Mouse (Mus musculus): ENCODE measurements around the gene Als2. TPM values are rescaled to one million over a fixed set of nuclear protein-coding genes. Genes with fewer than 3 reads are reported as not detected.

Gene Als2
- polyA plus RNA-seq, 1 experiment: not detected

DNA sequence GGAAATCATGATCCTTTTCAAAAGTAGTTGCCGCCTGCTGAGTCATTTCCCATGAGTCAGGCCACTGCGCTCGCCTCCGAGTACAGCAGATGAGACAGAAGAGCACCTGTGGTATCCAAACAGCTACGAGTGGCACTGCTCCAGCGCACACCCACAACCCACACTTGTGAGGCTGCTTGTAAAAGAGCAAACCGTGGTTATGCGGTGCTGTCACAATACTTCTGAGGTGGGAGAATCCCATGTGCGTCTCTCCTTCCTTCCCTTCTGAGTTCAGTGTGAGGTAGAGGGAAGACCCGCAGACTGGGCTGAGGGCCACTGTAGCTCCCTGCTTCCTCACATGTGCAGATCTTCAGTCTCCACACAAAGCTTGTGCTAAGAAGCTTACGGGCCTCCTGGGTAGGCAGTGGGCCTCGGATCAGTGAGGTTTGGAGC is 74.0 kb downstream of the Als2 start, which contains the start of gene Mpp4:
Mpp4 (minus strand) TSS at position 360 of the 432 bp plus-strand sequence.
- no peak within 1 kb of the TSS for H3K4me3 ChIP-seq (ENCODE audit: insufficient read depth, low read depth, low read length)
- TF ChIP-seq POLR2A (IDR thresholded peaks at IDR 0.05; ENCODE audit: insufficient read depth, low read depth, low read length) (no peak), CTCF (IDR thresholded peaks at IDR 0.05; ENCODE audit: insufficient read depth, low read depth, low read length) (no peak)
- H3K4me1 ChIP-seq (ENCODE audit: control insufficient read depth, insufficient read depth, low read length): peaks cover 11% of the 10 kb centered on the region
- H3K27ac ChIP-seq (ENCODE audit: insufficient read depth, low read depth, low read length): peak within 1 kb of the TSS; percentile 39; the same call in 1 of the 2 replicates
- whole genome bisulfite sequencing: 25% methylated on average over 12 of the region's 12 CpGs

DNA sequence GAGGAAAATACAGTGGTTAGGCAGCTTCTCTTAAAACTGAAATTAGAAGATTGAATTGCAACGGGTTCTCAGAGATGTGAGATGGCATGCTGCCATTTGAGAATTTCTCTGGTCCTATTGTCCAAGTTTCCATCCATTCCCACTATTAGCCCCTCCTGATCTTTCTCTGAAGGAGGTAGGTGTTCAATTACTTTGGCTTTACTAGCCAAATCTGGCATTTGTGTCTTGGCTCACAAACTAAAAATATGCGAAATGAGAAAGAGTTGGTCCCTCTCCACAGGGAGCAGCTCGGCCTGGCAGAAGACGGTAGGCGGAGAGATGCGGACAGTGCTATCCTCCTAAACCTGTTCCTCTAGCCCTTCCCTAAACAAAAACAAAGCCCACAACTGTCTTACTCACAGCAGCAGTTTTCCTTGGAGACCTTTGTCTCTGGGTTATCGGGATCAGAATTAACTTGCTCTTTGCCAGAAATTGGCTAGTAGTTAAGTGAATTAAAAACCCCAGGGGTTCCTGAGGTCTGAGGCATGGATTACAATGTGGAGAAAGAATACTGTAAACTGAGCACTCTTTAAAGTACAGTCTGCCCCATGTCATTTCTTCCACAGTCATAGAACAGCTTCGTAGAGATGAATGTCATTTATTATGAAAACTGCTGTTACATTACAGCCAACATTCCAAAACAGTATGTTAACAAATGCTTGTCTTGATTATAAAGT is 74.6 kb downstream of the Als2 start:
- WGBS: 34% methylated on average over 8 of the region's 8 CpGs
- H3K4me1 ChIP-seq (ENCODE audit: control insufficient read depth, insufficient read depth, low read length): peaks cover 11% of the 10 kb centered on the region
- H3K4me3 ChIP-seq (ENCODE audit: insufficient read depth, low read depth, low read length): no peak overlapping the region
- H3K27ac ChIP-seq (ENCODE audit: insufficient read depth, low read depth, low read length): peak overlapping the region; percentile 32; the same call in 1 of the 2 replicates
- TF ChIP-seq CTCF (IDR thresholded peaks at IDR 0.05; ENCODE audit: insufficient read depth, low read depth, low read length): no peak

DNA sequence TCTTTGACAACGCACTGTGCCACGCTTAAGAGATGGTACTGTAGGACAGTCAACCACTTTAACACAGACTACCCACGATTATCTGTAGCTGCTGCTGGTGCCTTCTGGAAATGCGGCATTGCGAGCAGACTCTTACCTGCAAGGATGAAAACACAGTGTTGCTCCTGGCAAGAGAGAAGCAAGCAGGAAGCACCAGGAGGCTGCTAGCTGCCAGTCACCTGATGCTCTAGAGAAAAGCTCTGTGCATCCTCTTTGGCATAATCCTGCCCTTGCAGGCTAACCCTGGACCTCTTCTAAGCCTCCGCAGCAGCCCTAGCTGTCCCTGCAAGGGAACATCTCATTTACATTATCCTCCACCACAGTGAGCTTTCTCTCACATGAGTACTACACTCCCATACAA is 75.6 kb downstream of the Als2 start:
- peaks cover 11% of the 10 kb centered on the region for H3K4me1 ChIP-seq (ENCODE audit: control insufficient read depth, insufficient read depth, low read length)
- 92% methylated on average over 6 of the region's 6 CpGs for WGBS
- no peak overlapping the region for H3K4me3 ChIP-seq (ENCODE audit: insufficient read depth, low read depth, low read length)
- no peak overlapping the region for H3K27ac ChIP-seq (ENCODE audit: insufficient read depth, low read depth, low read length)
- TF ChIP-seq POLR2A (IDR thresholded peaks at IDR 0.05; ENCODE audit: insufficient read depth, low read depth, low read length): no peak
- no peak for TF ChIP-seq CTCF (IDR thresholded peaks at IDR 0.05; ENCODE audit: insufficient read depth, low read depth, low read length)

DNA sequence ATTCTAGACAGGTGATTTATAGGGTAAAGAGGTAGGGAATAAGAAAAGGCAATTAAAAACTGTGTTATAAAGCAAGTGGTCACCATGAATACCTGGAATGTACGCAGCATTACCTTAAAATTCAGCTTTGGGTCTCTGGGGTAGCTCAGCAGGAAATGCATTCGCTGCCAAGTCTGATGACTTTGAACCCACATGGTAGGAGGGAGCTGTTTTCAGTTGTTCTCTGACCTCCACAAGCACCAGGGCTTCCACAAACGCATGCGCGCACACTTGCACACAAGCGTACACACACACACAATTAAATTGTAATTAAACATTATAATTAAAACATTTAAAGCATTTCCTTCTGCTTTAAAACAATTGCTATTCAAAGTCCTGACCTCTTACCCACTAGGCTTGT is 76.2 kb downstream of the Als2 start:
- Histone ChIP-seq H3K27ac (ENCODE audit: insufficient read depth, low read depth, low read length) (no peak overlapping the region), H3K4me1 (ENCODE audit: control insufficient read depth, insufficient read depth, low read length) (peaks cover 11% of the 10 kb centered on the region), H3K4me3 (ENCODE audit: insufficient read depth, low read depth, low read length) (no peak overlapping the region)
- TF ChIP-seq POLR2A (IDR thresholded peaks at IDR 0.05; ENCODE audit: insufficient read depth, low read depth, low read length) (no peak), CTCF (IDR thresholded peaks at IDR 0.05; ENCODE audit: insufficient read depth, low read depth, low read length) (no peak)
- 65% methylated on average over 6 of the region's 6 CpGs for WGBS

DNA sequence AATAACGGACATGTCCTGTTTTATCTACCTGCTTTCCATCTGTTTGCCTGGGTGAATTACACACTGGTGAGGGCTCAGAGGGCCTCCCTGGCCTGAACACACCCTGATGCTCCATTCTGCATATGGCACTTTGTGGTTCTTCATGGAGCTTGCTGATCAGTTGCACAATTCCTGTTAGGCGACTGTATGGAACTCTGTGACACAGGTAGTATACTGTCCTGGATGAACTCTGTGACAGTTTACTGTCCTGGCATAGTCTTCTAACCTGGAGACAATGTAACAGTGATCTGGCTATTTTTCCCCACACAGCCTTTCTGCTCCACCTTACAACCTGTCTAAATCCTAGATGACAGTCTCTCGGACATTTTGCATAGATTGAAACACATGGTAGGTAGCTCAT is 77.9 kb downstream of the Als2 start:
- H3K27ac ChIP-seq (ENCODE audit: insufficient read depth, low read depth, low read length): no peak overlapping the region
- no peak for TF ChIP-seq CTCF (IDR thresholded peaks at IDR 0.05; ENCODE audit: insufficient read depth, low read depth, low read length)
- TF ChIP-seq POLR2A (IDR thresholded peaks at IDR 0.05; ENCODE audit: insufficient read depth, low read depth, low read length): no peak
- H3K4me1 ChIP-seq (ENCODE audit: control insufficient read depth, insufficient read depth, low read length): peaks cover 11% of the 10 kb centered on the region
- 94% methylated on average over 3 of the region's 3 CpGs for WGBS
- no peak overlapping the region for H3K4me3 ChIP-seq (ENCODE audit: insufficient read depth, low read depth, low read length)

DNA sequence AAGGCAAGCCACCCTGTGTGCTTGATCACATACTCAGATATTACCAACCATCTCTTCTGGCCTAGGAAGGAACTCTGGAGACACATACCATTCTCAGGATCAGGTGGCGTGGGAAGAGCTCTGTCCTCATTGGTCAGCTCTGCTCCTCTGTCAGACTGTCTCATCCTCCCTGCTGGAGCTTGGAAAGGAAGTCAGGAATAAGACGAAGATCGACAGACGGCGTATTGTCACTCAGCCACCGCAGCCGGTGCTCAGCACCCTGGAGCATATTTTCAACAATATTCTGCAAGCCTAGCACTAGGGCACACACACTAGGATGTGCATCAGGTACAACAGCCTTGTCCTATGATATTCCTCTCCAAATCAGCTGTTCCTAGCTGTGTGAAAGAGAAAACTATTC is 78.5 kb downstream of the Als2 start:
- Histone ChIP-seq H3K4me3 (ENCODE audit: insufficient read depth, low read depth, low read length) (no peak overlapping the region), H3K4me1 (ENCODE audit: control insufficient read depth, insufficient read depth, low read length) (peaks cover 11% of the 10 kb centered on the region), H3K27ac (ENCODE audit: insufficient read depth, low read depth, low read length) (no peak overlapping the region)
- 92% methylated on average over 7 of the region's 7 CpGs for WGBS
- TF ChIP-seq CTCF (IDR thresholded peaks at IDR 0.05; ENCODE audit: insufficient read depth, low read depth, low read length): no peak
- no peak for TF ChIP-seq POLR2A (IDR thresholded peaks at IDR 0.05; ENCODE audit: insufficient read depth, low read depth, low read length)

DNA sequence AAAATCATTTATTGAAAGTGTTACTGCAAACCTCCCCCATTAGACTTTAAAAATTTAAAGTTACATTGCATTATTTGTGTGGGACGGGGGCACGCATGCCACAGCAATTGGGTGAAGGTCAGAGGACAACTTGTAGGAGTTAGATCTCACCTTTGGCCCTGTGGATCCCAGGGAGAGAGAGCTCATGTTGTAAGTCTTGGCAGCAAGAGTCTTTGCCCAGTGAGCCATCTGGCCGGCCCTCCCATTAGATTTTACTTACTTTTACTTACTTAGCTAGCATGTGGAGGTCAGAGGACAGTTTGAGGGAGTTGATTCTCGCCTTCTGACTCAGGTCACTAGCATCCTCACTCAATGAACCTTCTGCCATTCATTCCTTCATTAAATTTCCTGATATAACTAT is 79.2 kb downstream of the Als2 start:
- TF ChIP-seq POLR2A (IDR thresholded peaks at IDR 0.05; ENCODE audit: insufficient read depth, low read depth, low read length) (no peak), CTCF (IDR thresholded peaks at IDR 0.05; ENCODE audit: insufficient read depth, low read depth, low read length) (no peak)
- H3K4me1 ChIP-seq (ENCODE audit: control insufficient read depth, insufficient read depth, low read length): peaks cover 5% of the 10 kb centered on the region; the same call in 1 of the 2 replicates
- no peak overlapping the region for H3K27ac ChIP-seq (ENCODE audit: insufficient read depth, low read depth, low read length)
- 93% methylated on average over 4 of the region's 4 CpGs for WGBS
- no peak overlapping the region for H3K4me3 ChIP-seq (ENCODE audit: insufficient read depth, low read depth, low read length)

DNA sequence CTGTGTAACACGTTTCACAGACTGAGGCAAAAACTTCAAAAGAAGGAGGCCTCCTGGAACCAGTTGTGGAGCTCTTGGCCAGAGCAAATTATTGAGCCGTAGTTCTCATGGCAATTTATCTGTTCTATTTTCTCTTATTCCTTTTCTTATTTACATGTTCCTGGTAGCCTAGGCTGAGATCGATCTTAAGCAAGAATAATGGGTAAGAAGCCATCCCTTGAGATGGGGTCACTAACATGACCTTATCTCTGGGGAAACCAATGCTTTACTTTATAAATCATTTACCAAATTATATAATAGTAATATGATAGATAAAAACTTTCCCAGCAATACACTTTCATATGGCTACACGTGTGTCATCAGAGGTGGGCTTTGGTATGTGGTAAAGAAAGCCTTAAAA is 84.7 kb downstream of the Als2 start:
- Histone ChIP-seq H3K27ac (ENCODE audit: insufficient read depth, low read depth, low read length) (no peak overlapping the region), H3K4me3 (ENCODE audit: insufficient read depth, low read depth, low read length) (no peak overlapping the region), H3K4me1 (ENCODE audit: control insufficient read depth, insufficient read depth, low read length) (no peaks in the 10 kb centered on the region)
- WGBS: 79% methylated on average over 4 of the region's 4 CpGs
- no peak for TF ChIP-seq POLR2A (IDR thresholded peaks at IDR 0.05; ENCODE audit: insufficient read depth, low read depth, low read length)
- no peak for TF ChIP-seq CTCF (IDR thresholded peaks at IDR 0.05; ENCODE audit: insufficient read depth, low read depth, low read length)

DNA sequence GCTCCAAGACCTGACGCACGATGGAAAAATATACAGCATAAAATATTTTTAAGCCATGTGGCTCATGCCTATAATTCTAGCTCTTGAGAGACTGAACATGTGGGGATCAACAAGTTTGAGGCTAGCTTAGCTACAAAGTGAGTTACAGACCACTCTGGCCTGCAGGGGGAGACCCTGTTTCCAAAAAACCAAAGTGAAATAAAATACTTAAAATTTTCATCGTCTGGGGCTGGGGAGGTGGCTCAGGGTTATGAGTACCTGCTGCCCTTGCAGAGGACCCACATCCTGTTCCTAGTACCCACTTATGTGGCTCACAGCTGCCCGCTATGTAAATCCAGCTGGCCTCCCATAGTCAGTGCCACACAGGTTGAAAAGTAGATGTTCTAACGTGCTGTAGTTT is 86.5 kb downstream of the Als2 start:
- WGBS: 86% methylated on average over 5 of the region's 5 CpGs
- Histone ChIP-seq H3K27ac (ENCODE audit: insufficient read depth, low read depth, low read length) (no peak overlapping the region), H3K4me3 (ENCODE audit: insufficient read depth, low read depth, low read length) (no peak overlapping the region), H3K4me1 (ENCODE audit: control insufficient read depth, insufficient read depth, low read length) (no peaks in the 10 kb centered on the region)
- TF ChIP-seq POLR2A (IDR thresholded peaks at IDR 0.05; ENCODE audit: insufficient read depth, low read depth, low read length): no peak
- TF ChIP-seq CTCF (IDR thresholded peaks at IDR 0.05; ENCODE audit: insufficient read depth, low read depth, low read length): no peak

All from olfactory bulb, adult 2 months (tissue).